Mouse (Mus musculus) erythroblast, embryonic 14.5 days (primary cell): Measurements from ENCODE around the gene Akt1.

Experiments
- GATA1 ChIP-seq: IDR thresholded peaks from 2 replicates; pipeline ENCODE4 v1.6.1; 2012; ENCODE audit warnings: low read length, inconsistent platforms, mixed read lengths
- TAL1 ChIP-seq: IDR thresholded peaks from 3 replicates; pipeline ENCODE4 v1.6.1; 2012; ENCODE audit warnings: low read length, inconsistent platforms, mixed read lengths

DNA sequence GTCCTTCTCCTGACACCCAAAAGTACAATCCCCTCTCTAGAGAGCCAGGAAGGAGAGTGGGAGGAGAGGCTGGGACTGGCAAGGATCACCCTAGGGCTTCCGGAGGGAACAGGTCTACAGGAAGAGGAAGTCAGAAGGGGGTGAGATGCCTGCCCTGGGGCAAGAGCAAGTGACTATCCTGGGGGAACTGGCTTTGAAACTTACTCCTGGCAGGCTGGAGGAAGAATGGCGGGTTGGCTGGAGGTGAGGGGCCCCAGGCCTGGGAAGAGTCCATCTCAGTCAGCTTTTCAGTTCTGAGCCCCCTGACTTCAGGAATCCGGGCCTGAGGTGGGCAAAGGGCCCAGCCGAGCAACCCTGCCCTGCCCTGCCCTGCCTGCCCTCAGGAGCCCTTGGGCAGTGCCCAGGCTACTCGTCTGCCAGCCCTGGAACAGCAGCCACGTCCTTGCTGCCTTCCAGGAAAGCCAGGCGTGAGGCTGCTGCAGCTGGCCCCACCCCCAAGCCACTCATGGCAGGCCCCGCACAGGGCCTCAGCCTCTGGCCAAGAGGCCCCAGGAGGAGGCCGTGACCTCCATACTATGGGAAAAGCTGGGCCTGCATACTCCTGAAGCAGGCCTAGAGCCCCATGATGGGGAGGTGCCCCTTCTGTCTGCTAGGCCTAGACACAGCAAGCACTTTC is 3.8 kb downstream of the Akt1 start:
- TF ChIP-seq GATA1 (no peak), TAL1 (no peak)
